Mouse (Mus musculus): ENCODE measurements around the gene Npc2.

The Npc2 gene

GRCm38 (mm10) chr12:84772726-84773441 lies at the start of gene Npc2, which contains the start of gene Isca2:
Npc2 (minus strand) TSS chr12:84773152.
Isca2 (plus strand) TSS chr12:84773251.
- DNase-seq (ENCODE audit: low spot score in 2 of 2): peak; percentile 98

GRCm38 (mm10) chr12:84819236-84820168 lies 46.5 kb upstream of the Npc2 start:
- DNase-seq (ENCODE audit: low spot score in 2 of 2): peak in 1 of 2 experiments; percentile 49

- no peak for DNase-seq (ENCODE audit: low spot score in 2 of 2)
Measured at GRCm38 (mm10) chr12:84818496-84818895, 45.5 kb upstream of the Npc2 start.

- DNase-seq (ENCODE audit: low spot score in 2 of 2): no peak
Measured at GRCm38 (mm10) chr12:84814663-84815325, 41.8 kb upstream of the Npc2 start.

- DNase-seq (ENCODE audit: low spot score in 2 of 2): no peak
Measured at GRCm38 (mm10) chr12:84813773-84814172, 40.8 kb upstream of the Npc2 start.

- DNase-seq (ENCODE audit: low spot score in 2 of 2): no peak
Measured at GRCm38 (mm10) chr12:84812004-84812403, 39.1 kb upstream of the Npc2 start.

GRCm38 (mm10) chr12:84811510-84811909 lies 38.6 kb upstream of the Npc2 start:
- DNase-seq (ENCODE audit: low spot score in 2 of 2): no peak

- DNase-seq (ENCODE audit: low spot score in 2 of 2): no peak
Measured at GRCm38 (mm10) chr12:84810810-84811209, 37.9 kb upstream of the Npc2 start.

- no peak for DNase-seq (ENCODE audit: low spot score in 2 of 2)
Measured at GRCm38 (mm10) chr12:84809033-84809432, 36.1 kb upstream of the Npc2 start.

GRCm38 (mm10) chr12:84807351-84807750 lies 34.4 kb upstream of the Npc2 start:
- no peak for DNase-seq (ENCODE audit: low spot score in 2 of 2)

GRCm38 (mm10) chr12:84806726-84807125 lies 33.8 kb upstream of the Npc2 start:
- no peak for DNase-seq (ENCODE audit: low spot score in 2 of 2)

- no peak for DNase-seq (ENCODE audit: low spot score in 2 of 2)
Measured at GRCm38 (mm10) chr12:84806010-84806409, 33.1 kb upstream of the Npc2 start.

GRCm38 (mm10) chr12:84805228-84805842 lies 32.4 kb upstream of the Npc2 start:
- DNase-seq (ENCODE audit: low spot score in 2 of 2): no peak

- no peak for DNase-seq (ENCODE audit: low spot score in 2 of 2)
Measured at GRCm38 (mm10) chr12:84802625-84803024, 29.7 kb upstream of the Npc2 start.

GRCm38 (mm10) chr12:84801532-84802110 lies 28.7 kb upstream of the Npc2 start:
- no peak for DNase-seq (ENCODE audit: low spot score in 2 of 2)

GRCm38 (mm10) chr12:84800419-84800818 lies 27.5 kb upstream of the Npc2 start:
- DNase-seq (ENCODE audit: low spot score in 2 of 2): no peak

- no peak for DNase-seq (ENCODE audit: low spot score in 2 of 2)
Measured at GRCm38 (mm10) chr12:84799086-84799485, 26.1 kb upstream of the Npc2 start.

- DNase-seq (ENCODE audit: low spot score in 2 of 2): no peak
Measured at GRCm38 (mm10) chr12:84794647-84795046, 21.7 kb upstream of the Npc2 start.

- DNase-seq (ENCODE audit: low spot score in 2 of 2): no peak
Measured at GRCm38 (mm10) chr12:84792629-84793028, 19.7 kb upstream of the Npc2 start.

GRCm38 (mm10) chr12:84790853-84791252 lies 17.9 kb upstream of the Npc2 start:
- no peak for DNase-seq (ENCODE audit: low spot score in 2 of 2)

- DNase-seq (ENCODE audit: low spot score in 2 of 2): no peak
Measured at GRCm38 (mm10) chr12:84786091-84786490, 13.1 kb upstream of the Npc2 start.
